Comparison of ENCODE assay signal across 20 mouse cellular contexts in genomic region chr8:128650331-128650855, GRCm38 (mm10). TPM values are rescaled to one million over a fixed set of nuclear protein-coding genes. Genes with fewer than 3 reads are reported as not detected.
DNase-seq lines count a peak whose midpoint lies in the region; ATAC-seq lines count a peak whose summit lies in the region.
"Had no signal": no experiment of that assay in that cellular context is flagged by ENCODE, and none has a peak within 500 bp of the region (broad histone marks: within the 10 kb centered on the region; RNA-seq: fewer than 3 reads in every experiment).

No protein-coding gene starts in this region.

- no peaks in the 10 kb centered on the region for H3K36me3 ChIP-seq in heart, embryonic 16.5 days (ENCODE audit: control insufficient read depth, insufficient read depth)
- H3K36me3 ChIP-seq in forebrain, embryonic 10.5 days (replicated peaks): no peaks in the 10 kb centered on the region
- H3K36me3 ChIP-seq: heart, embryonic 13.5 days had no signal

- H3K4me1 ChIP-seq in heart, embryonic 16.5 days (ENCODE audit: control insufficient read depth, insufficient read depth, low read length): peaks cover 28% of the 10 kb centered on the region
- peaks cover 21% of the 10 kb centered on the region for H3K4me1 ChIP-seq in forebrain, embryonic 10.5 days

- peak; percentile 49 for DNase-seq in gastrocnemius, postnatal 25 days
- no peak for DNase-seq in gastrocnemius, postnatal 10 days
- peak; percentile 18 for DNase-seq in urinary bladder, postnatal 14 days (ENCODE audit: low spot score)
- no peak for DNase-seq in urinary bladder, postnatal 4 days (ENCODE audit: low spot score in 2 of 2)
- no peak for DNase-seq in spleen, adult 18-20 months
- no peak for DNase-seq in spleen, postnatal 36 days (ENCODE audit: low spot score in 2 of 2)
- DNase-seq in forebrain, embryonic 10.5 days (ENCODE audit: extremely low spot score, low spot score): no peak
- DNase-seq: adrenal gland, postnatal 10 days; cerebellum, adult 9-10 months; embryo, embryonic 11 days; kidney, adult 8-10 months; kidney, postnatal 4 days; left cerebral cortex, postnatal 4 days; thymus, postnatal 25 days had no signal

- H3K27me3 ChIP-seq in heart, embryonic 16.5 days (ENCODE audit: control insufficient read depth, insufficient read depth, low read length): no peaks in the 10 kb centered on the region
- no peaks in the 10 kb centered on the region for H3K27me3 ChIP-seq in forebrain, embryonic 10.5 days (ENCODE audit: poor library complexity, severe bottlenecking)
- H3K27me3 ChIP-seq: heart, embryonic 13.5 days had no signal

- peak overlapping the region; percentile 59 for H3K27ac ChIP-seq in heart, embryonic 16.5 days (ENCODE audit: low read length)
- no peak overlapping the region for H3K27ac ChIP-seq in forebrain, embryonic 10.5 days
- H3K27ac ChIP-seq: heart, embryonic 13.5 days; hindbrain, postnatal 0 days had no signal

- H3K4me2 ChIP-seq in heart, embryonic 16.5 days (ENCODE audit: low read depth, low read length): no peak overlapping the region
- H3K4me2 ChIP-seq: heart, embryonic 13.5 days; liver, embryonic 11.5 days; midbrain, embryonic 11.5 days had no signal

- no peaks in the 10 kb centered on the region for H3K9me3 ChIP-seq in heart, embryonic 16.5 days (replicated peaks; ENCODE audit: control insufficient read depth, low read length)
- no peaks in the 10 kb centered on the region for H3K9me3 ChIP-seq in forebrain, embryonic 10.5 days
- H3K9me3 ChIP-seq: heart, embryonic 13.5 days had no signal

- whole genome bisulfite sequencing in heart, embryonic 16.5 days: 49% methylated on average over 2 of the region's 2 CpGs
- 90% methylated on average over 2 of the region's 2 CpGs for WGBS in forebrain, embryonic 10.5 days

- H3K4me3 ChIP-seq in heart, embryonic 16.5 days (ENCODE audit: low read length): no peak overlapping the region
- H3K4me3 ChIP-seq in forebrain, embryonic 10.5 days: no peak overlapping the region
- H3K4me3 ChIP-seq: erythroblast, embryonic 14.5 days; heart, embryonic 13.5 days had no signal

- no peak; the same call in 1 of the 2 replicates for ATAC-seq in heart, embryonic 16.5 days (replicated peaks; ENCODE audit: extremely low read depth, insufficient read depth, low FRiP score)
- ATAC-seq: hindbrain, postnatal 0 days had no signal

- no peak overlapping the region for H3K9ac ChIP-seq in heart, embryonic 16.5 days (ENCODE audit: low read length)
- H3K9ac ChIP-seq: heart, embryonic 13.5 days had no signal

RNA-seq across cellular contexts. Expression of gene Itgb1, which starts 35.1 kb away (rescaled TPM):
- total RNA-seq in gastrocnemius, postnatal 25 days (2021): 100 to 1,000 TPM; 177 to 199 TPM
- 100 to 1,000 TPM; 323 to 357 TPM for total RNA-seq in gastrocnemius, postnatal 10 days (2021)
- 346 and 349 TPM in 2 replicates for polyA plus RNA-seq in heart, embryonic 16.5 days (2015; fragmentation: Nextera tagmentation; extraction: Ambion mirVana)
- 106 and 113 TPM in 2 replicates for polyA plus RNA-seq in forebrain, embryonic 10.5 days (2016; fragmentation: Nextera tagmentation; extraction: Ambion mirVana)

Comparison
In these comparisons a context has a peak if more than half of its experiments do, and no peak if none do; other contexts are left out.
1. DNase-seq: peak in gastrocnemius, postnatal 25 days (single experiment) and urinary bladder, postnatal 14 days (single experiment); none in gastrocnemius, postnatal 10 days (single experiment), urinary bladder, postnatal 4 days (0 of 2), spleen, adult 18-20 months (0 of 2), spleen, postnatal 36 days (0 of 2) and forebrain, embryonic 10.5 days (single experiment).